Mouse (Mus musculus): Measurements from ENCODE around the gene Wdr66. TPM values are rescaled to one million over a fixed set of nuclear protein-coding genes. Genes with fewer than 3 reads are reported as not detected.
A peak's percentile ranks its signal among the peaks of the same experiment; 100 is the strongest.

Wdr66 gene
- polyA plus RNA-seq, 1 experiment from 2014 or later = 1.8 TPM

DNA sequence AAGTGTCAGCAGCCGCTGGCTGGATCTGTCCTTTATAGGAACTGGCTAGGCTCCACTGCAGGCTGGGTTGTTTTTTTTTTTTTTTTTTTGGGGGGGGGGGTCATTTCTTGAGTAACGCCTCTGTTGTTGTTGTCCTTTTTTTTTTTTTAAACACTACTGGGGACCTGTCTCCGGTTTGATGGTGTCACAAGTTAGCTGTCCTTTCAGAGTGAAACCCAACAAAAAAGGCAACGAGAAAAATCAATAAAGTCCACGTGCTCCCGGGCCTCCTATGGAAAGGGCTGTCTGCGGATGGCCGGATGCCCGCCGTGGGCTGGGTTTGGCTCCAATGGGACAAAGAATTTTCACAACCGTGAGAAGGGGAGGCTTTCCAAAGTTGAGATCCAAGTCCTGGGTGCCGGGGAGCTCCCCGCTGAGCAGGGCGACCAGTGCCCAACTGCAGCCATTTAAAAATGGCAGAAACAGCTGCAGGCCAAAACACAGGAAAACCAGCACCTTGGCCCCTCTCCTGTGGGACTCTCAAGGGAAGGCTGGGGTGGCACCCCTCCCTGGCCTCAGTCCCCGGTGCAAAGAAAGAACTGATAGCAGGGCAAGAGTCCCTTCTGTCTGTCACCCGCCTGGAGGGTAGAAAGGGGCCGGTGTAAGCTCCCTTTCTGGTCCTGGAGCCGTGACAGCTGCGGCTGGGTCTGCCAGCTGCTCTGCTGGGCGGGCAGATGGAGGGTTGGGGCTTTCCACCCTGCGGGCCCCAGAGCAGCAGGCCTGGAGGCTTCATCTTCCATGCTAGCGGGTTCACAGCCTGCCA lies 94.2 kb downstream of the Wdr66 start:
- Histone ChIP-seq H3K27me3 (no peaks in the 10 kb centered on the region), H3K4me1 (replicated peaks) (peaks cover 50% of the 10 kb centered on the region), H3K27ac (replicated peaks) (peak overlapping the region; percentile 99), H3K4me3 (peak overlapping the region; percentile 63), H3K9me3 (no peaks in the 10 kb centered on the region), H3K4me2 (peak overlapping the region; percentile 89), H3K36me3 (no peaks in the 10 kb centered on the region; the same call in 1 of the 2 replicates), H3K9ac (peak overlapping the region; percentile 89)
- ATAC-seq (ENCODE audit: low read depth) = peak; percentile 43
- WGBS = under 1% methylated on average over 22 of the region's 22 CpGs

- H3K4me2 ChIP-seq = peak overlapping the region; percentile 89
- WGBS = 54% methylated on average over 7 of the region's 7 CpGs
- ATAC-seq (ENCODE audit: low read depth) = no peak
These were observed 94.9 kb downstream of the Wdr66 start for GRCm38 (mm10) chr5:123346701-123347270.

GRCm38 (mm10) chr5:123347985-123348384 lies 96.1 kb downstream of the Wdr66 start:
- 92% methylated on average over 2 of the region's 2 CpGs for WGBS
- Histone ChIP-seq H3K36me3 (peaks cover 9% of the 10 kb centered on the region), H3K4me1 (replicated peaks) (peaks cover 57% of the 10 kb centered on the region), H3K4me3 (no peak overlapping the region), H3K9me3 (no peaks in the 10 kb centered on the region), H3K27me3 (no peaks in the 10 kb centered on the region), H3K9ac (no peak overlapping the region), H3K4me2 (0 out of 2 replicates have a peak overlapping the region, but pooled peaks have one; percentile 89), H3K27ac (replicated peaks) (no peak overlapping the region)
- no peak for ATAC-seq (ENCODE audit: low read depth)

More at GRCm38 (mm10) chr5:123346701-123347270, 94.9 kb downstream of the Wdr66 start:
- Histone ChIP-seq H3K36me3 (no peaks in the 10 kb centered on the region; the same call in 1 of the 2 replicates), H3K9ac (peak overlapping the region; percentile 89), H3K27me3 (no peaks in the 10 kb centered on the region), H3K4me3 (peak overlapping the region; percentile 63), H3K9me3 (no peaks in the 10 kb centered on the region), H3K4me1 (replicated peaks) (peaks cover 57% of the 10 kb centered on the region), H3K27ac (replicated peaks) (peak overlapping the region; percentile 99)

GRCm38 (mm10) chr5:123350386-123350785 lies 98.5 kb downstream of the Wdr66 start:
- Histone ChIP-seq H3K9ac (no peak overlapping the region), H3K4me1 (replicated peaks) (peaks cover 49% of the 10 kb centered on the region)

DNA sequence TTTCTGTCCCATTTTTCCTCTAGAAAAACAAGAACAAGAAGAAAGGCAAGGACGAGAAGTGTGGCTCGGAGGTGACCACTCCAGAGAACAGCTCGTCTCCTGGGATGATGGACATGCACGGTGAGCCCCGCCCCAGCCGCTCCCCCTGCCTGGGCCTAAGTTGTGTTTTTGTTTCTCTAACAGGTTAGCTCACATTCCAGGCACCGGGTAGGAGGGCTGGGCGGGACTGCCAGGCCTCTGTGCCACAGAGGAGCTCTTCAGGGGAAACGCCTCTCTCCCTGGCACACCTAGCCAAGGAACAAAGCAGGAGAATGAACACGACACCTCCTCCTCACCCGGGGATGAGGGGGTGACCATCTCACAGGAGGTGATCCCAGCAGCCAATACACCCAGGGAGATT lies 104.0 kb downstream of the Wdr66 start:
- Histone ChIP-seq H3K4me1 (replicated peaks) (peaks cover 8% of the 10 kb centered on the region; the same call in 1 of the 2 replicates), H3K9me3 (no peaks in the 10 kb centered on the region), H3K4me3 (no peak overlapping the region), H3K27me3 (no peaks in the 10 kb centered on the region), H3K36me3 (peaks cover 73% of the 10 kb centered on the region), H3K9ac (no peak overlapping the region), H3K4me2 (no peak overlapping the region), H3K27ac (replicated peaks) (no peak overlapping the region)
- 85% methylated on average over 11 of the region's 11 CpGs for WGBS
- ATAC-seq (ENCODE audit: low read depth) = no peak

More at GRCm38 (mm10) chr5:123350386-123350785, 98.5 kb downstream of the Wdr66 start:
- no peak for ATAC-seq (ENCODE audit: low read depth)
- Histone ChIP-seq H3K27ac (replicated peaks) (no peak overlapping the region), H3K27me3 (no peaks in the 10 kb centered on the region), H3K4me3 (no peak overlapping the region), H3K9me3 (no peaks in the 10 kb centered on the region), H3K4me2 (no peak overlapping the region), H3K36me3 (peaks cover 20% of the 10 kb centered on the region)
- WGBS = 73% methylated on average over 10 of the region's 10 CpGs

- Histone ChIP-seq H3K4me2 (no peak overlapping the region), H3K27me3 (no peaks in the 10 kb centered on the region), H3K4me1 (replicated peaks) (no peaks in the 10 kb centered on the region), H3K27ac (replicated peaks) (no peak overlapping the region), H3K9ac (no peak overlapping the region), H3K9me3 (no peaks in the 10 kb centered on the region), H3K36me3 (peaks cover 83% of the 10 kb centered on the region), H3K4me3 (no peak overlapping the region)
- WGBS = 91% methylated on average over 4 of the region's 4 CpGs
- ATAC-seq (ENCODE audit: low read depth) = no peak
These were observed 105.4 kb downstream of the Wdr66 start for GRCm38 (mm10) chr5:123357253-123357652.

DNA sequence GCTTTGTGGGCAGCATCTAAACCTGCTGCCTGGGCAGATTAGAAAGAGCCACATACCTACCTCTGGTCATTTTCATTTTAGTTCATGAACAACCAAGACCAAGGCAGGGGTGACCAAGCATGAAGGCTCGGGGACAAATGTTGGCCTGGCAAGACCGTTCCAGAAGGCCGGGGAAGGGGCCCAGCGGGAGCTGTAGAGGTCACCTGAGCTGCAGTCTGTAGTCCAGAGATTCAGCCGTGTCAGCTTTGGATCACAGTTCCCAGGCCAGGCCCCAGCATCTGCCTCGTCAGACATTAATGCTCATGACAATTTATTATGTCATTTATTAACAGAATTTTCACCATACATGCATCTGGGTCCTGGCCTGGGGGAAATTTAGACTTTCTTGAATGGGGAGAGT lies 107.5 kb downstream of the Wdr66 start:
- H3K27ac ChIP-seq (replicated peaks) = peak overlapping the region; percentile 28; the same call in 1 of the 2 replicates
- no peak overlapping the region for H3K4me2 ChIP-seq
- peaks cover 97% of the 10 kb centered on the region for H3K36me3 ChIP-seq
- no peaks in the 10 kb centered on the region for H3K9me3 ChIP-seq
- H3K27me3 ChIP-seq = no peaks in the 10 kb centered on the region
- H3K4me3 ChIP-seq = no peak overlapping the region
- no peak for ATAC-seq (ENCODE audit: low read depth)
- 78% methylated on average over 6 of the region's 6 CpGs for WGBS
- no peaks in the 10 kb centered on the region for H3K4me1 ChIP-seq (replicated peaks)
- no peak overlapping the region for H3K9ac ChIP-seq

- Histone ChIP-seq H3K4me1 (replicated peaks) (no peaks in the 10 kb centered on the region), H3K4me3 (no peak overlapping the region)
- WGBS = 83% methylated on average over 4 of the region's 4 CpGs
These were observed 111.0 kb downstream of the Wdr66 start for GRCm38 (mm10) chr5:123362911-123363310.

GRCm38 (mm10) chr5:123364302-123364971 lies 112.5 kb downstream of the Wdr66 start:
- ATAC-seq (ENCODE audit: low read depth) = no peak
- H3K36me3 ChIP-seq = peaks cover 96% of the 10 kb centered on the region
- 78% methylated on average over 11 of the region's 11 CpGs for WGBS

More at GRCm38 (mm10) chr5:123362911-123363310, 111.0 kb downstream of the Wdr66 start:
- H3K9ac ChIP-seq = no peak overlapping the region
- H3K36me3 ChIP-seq = peaks cover 96% of the 10 kb centered on the region
- no peaks in the 10 kb centered on the region for H3K27me3 ChIP-seq
- H3K27ac ChIP-seq (replicated peaks) = no peak overlapping the region
- ATAC-seq (ENCODE audit: low read depth) = no peak
- H3K4me2 ChIP-seq = no peak overlapping the region
- H3K9me3 ChIP-seq = no peaks in the 10 kb centered on the region

GRCm38 (mm10) chr5:123368869-123369488 lies 117.1 kb downstream of the Wdr66 start:
- H3K4me1 ChIP-seq (replicated peaks) = no peaks in the 10 kb centered on the region
- 78% methylated on average over 13 of the region's 13 CpGs for WGBS
- H3K4me3 ChIP-seq = no peak overlapping the region
- no peak for ATAC-seq (ENCODE audit: low read depth)
- H3K27ac ChIP-seq (replicated peaks) = no peak overlapping the region
- H3K4me2 ChIP-seq = no peak overlapping the region
- H3K9me3 ChIP-seq = no peaks in the 10 kb centered on the region
- H3K36me3 ChIP-seq = peaks cover 96% of the 10 kb centered on the region
- no peak overlapping the region for H3K9ac ChIP-seq
- H3K27me3 ChIP-seq = no peaks in the 10 kb centered on the region

More at GRCm38 (mm10) chr5:123364302-123364971, 112.5 kb downstream of the Wdr66 start:
- Histone ChIP-seq H3K9me3 (no peaks in the 10 kb centered on the region), H3K4me3 (no peak overlapping the region), H3K4me2 (no peak overlapping the region), H3K27ac (replicated peaks) (no peak overlapping the region), H3K27me3 (no peaks in the 10 kb centered on the region), H3K4me1 (replicated peaks) (no peaks in the 10 kb centered on the region), H3K9ac (no peak overlapping the region)

GRCm38 (mm10) chr5:123370049-123370448 lies 118.1 kb downstream of the Wdr66 start:
- 96% methylated on average over 5 of the region's 5 CpGs for WGBS
- H3K27ac ChIP-seq (replicated peaks) = no peak overlapping the region

More at GRCm38 (mm10) chr5:123370049-123370448, 118.1 kb downstream of the Wdr66 start:
- Histone ChIP-seq H3K9me3 (no peaks in the 10 kb centered on the region), H3K36me3 (peaks cover 91% of the 10 kb centered on the region), H3K4me2 (no peak overlapping the region), H3K4me1 (replicated peaks) (no peaks in the 10 kb centered on the region), H3K27me3 (no peaks in the 10 kb centered on the region), H3K4me3 (no peak overlapping the region), H3K9ac (no peak overlapping the region)
- ATAC-seq (ENCODE audit: low read depth) = no peak

Measured in neural tube, embryonic 13.5 days (tissue).